Mouse (Mus musculus): ENCODE results near the gene Map3k5.

DNA sequence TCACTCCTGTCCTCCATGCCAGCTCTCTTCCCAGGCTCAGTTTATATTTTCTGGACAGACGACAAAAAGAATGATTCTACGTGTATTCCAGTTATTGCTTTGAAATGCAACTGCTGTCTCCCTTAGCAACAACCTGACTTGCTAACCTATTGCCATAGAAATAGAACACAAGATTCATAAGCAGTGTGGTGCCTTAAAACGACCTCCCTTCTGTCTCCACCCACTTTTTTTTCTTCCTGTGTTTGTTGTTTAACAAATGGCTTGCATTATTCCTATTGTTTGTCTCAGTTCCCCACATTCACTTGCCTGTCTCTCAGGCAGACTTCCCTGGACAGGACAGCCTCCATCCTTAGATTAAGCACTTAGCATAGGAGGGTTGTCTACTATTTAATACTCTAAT is 154.8 kb downstream of the Map3k5 start:
- TF ChIP-seq POLR2A (IDR thresholded peaks at IDR 0.05; ENCODE audit: low read depth, low read length), result no peak
- TF ChIP-seq CTCF (conservative IDR thresholded peaks at IDR 0.05; ENCODE audit: insufficient read depth, insufficient read length, low read depth, low read length), result no peak
